8 mouse cellular contexts compared by ENCODE assay signal in genomic region chr10:38269136-38269535, GRCm38 (mm10).
DNase-seq lines count a peak whose midpoint lies in the region; ATAC-seq lines count a peak whose summit lies in the region.

No protein-coding gene starts in this region.

- no peak overlapping the region for H3K4me2 ChIP-seq in midbrain, embryonic 11.5 days
- H3K4me2 ChIP-seq in midbrain, embryonic 13.5 days (replicated peaks), result no peak overlapping the region

- no peaks in the 10 kb centered on the region for H3K27me3 ChIP-seq in midbrain, embryonic 11.5 days (ENCODE audit: control insufficient read depth, insufficient read depth, low read length)
- H3K27me3 ChIP-seq in midbrain, embryonic 13.5 days, result no peaks in the 10 kb centered on the region
- no peaks in the 10 kb centered on the region for H3K27me3 ChIP-seq in hindbrain, embryonic 10.5 days (ENCODE audit: insufficient read depth, poor library complexity, severe bottlenecking)

- no peaks in the 10 kb centered on the region for H3K9me3 ChIP-seq in midbrain, embryonic 11.5 days (ENCODE audit: control insufficient read depth, low read length)
- no peaks in the 10 kb centered on the region for H3K9me3 ChIP-seq in midbrain, embryonic 13.5 days
- H3K9me3 ChIP-seq in hindbrain, embryonic 10.5 days, result peaks cover 3% of the 10 kb centered on the region; the same call in 1 of the 2 replicates

- H3K27ac ChIP-seq in midbrain, embryonic 11.5 days (ENCODE audit: low read depth, low read length), result no peak overlapping the region
- no peak overlapping the region for H3K27ac ChIP-seq in midbrain, embryonic 13.5 days
- H3K27ac ChIP-seq in hindbrain, embryonic 10.5 days, result no peak overlapping the region

- no peaks in the 10 kb centered on the region for H3K36me3 ChIP-seq in midbrain, embryonic 11.5 days (ENCODE audit: control insufficient read depth, insufficient read depth, low read length)
- H3K36me3 ChIP-seq in midbrain, embryonic 13.5 days, result no peaks in the 10 kb centered on the region
- H3K36me3 ChIP-seq in hindbrain, embryonic 10.5 days, result no peaks in the 10 kb centered on the region

- no peak overlapping the region for H3K4me3 ChIP-seq in midbrain, embryonic 11.5 days (ENCODE audit: low read depth, low read length)
- no peak overlapping the region for H3K4me3 ChIP-seq in midbrain, embryonic 13.5 days (replicated peaks)
- no peak overlapping the region for H3K4me3 ChIP-seq in hindbrain, embryonic 10.5 days

- H3K9ac ChIP-seq in midbrain, embryonic 11.5 days (ENCODE audit: low read length), result no peak overlapping the region
- no peak overlapping the region for H3K9ac ChIP-seq in midbrain, embryonic 13.5 days (replicated peaks)

- WGBS in midbrain, embryonic 11.5 days, result 80% methylated on average over 1 of the region's 1 CpGs
- 90% methylated on average over 1 of the region's 1 CpGs for WGBS in midbrain, embryonic 13.5 days
- WGBS in hindbrain, embryonic 10.5 days, result 93% methylated on average over 1 of the region's 1 CpGs

- no peaks in the 10 kb centered on the region for H3K4me1 ChIP-seq in midbrain, embryonic 11.5 days (ENCODE audit: control insufficient read depth, insufficient read depth, low read length)
- no peaks in the 10 kb centered on the region for H3K4me1 ChIP-seq in midbrain, embryonic 13.5 days (replicated peaks)
- no peaks in the 10 kb centered on the region for H3K4me1 ChIP-seq in hindbrain, embryonic 10.5 days (replicated peaks)

- intact Hi-C loops in left cerebral cortex, postnatal 14 days (cut with DNase I), result no loop called here

- no peak for ATAC-seq in midbrain, embryonic 11.5 days (ENCODE audit: low FRiP score)
- no peak for ATAC-seq in midbrain, embryonic 13.5 days

- peak; percentile 11 for DNase-seq in embryo, embryonic 11 days
- DNase-seq in embryo, embryonic 9.5 days (ENCODE audit: extremely low spot score), result no peak
- DNase-seq in midbrain, embryonic 11.5 days (ENCODE audit: low spot score, missing footprints), result peak; percentile 62
- DNase-seq in cerebellum, adult 9-10 months, result peak; percentile 27
- DNase-seq in mesoderm, embryonic 11.5 days (ENCODE audit: low read depth, low spot score), result peak; percentile 4
- DNase-seq in hindbrain, embryonic 10.5 days (ENCODE audit: low spot score), result no peak
- DNase-seq in left cerebral cortex, postnatal 14 days (ENCODE audit: low spot score in 2 of 2), result no peak

Comparison
In these comparisons a context has a peak if more than half of its experiments do, and no peak if none do; other contexts are left out.
1. DNase-seq: peak in embryo, embryonic 11 days (single experiment), midbrain, embryonic 11.5 days (single experiment), cerebellum, adult 9-10 months (single experiment) and mesoderm, embryonic 11.5 days (single experiment); none in embryo, embryonic 9.5 days (single experiment), hindbrain, embryonic 10.5 days (single experiment) and left cerebral cortex, postnatal 14 days (0 of 2).